Mouse (Mus musculus): ENCODE measurements around the gene Pakap. TPM values are rescaled to one million over a fixed set of nuclear protein-coding genes. Genes with fewer than 3 reads are reported as not detected.
A peak's percentile ranks its signal among the peaks of the same experiment; 100 is the strongest.

Gene Pakap
- total RNA-seq, 2 experiments from 2014 or later: 20.8 to 26.0 TPM

GRCm38 (mm10) chr4:57672541-57672940 is 104.6 kb downstream of the Pakap start:
- DNase-seq (ENCODE audit: low spot score in 2 of 2): no peak

GRCm38 (mm10) chr4:57672996-57673906 is 105.3 kb downstream of the Pakap start:
- peak; percentile 85 for DNase-seq (ENCODE audit: low spot score in 2 of 2)

- DNase-seq (ENCODE audit: low spot score in 2 of 2): no peak
Measured at GRCm38 (mm10) chr4:57674351-57674750, 106.4 kb downstream of the Pakap start.

- DNase-seq (ENCODE audit: low spot score in 2 of 2): no peak
Measured at GRCm38 (mm10) chr4:57675387-57675786, 107.4 kb downstream of the Pakap start.

- no peak for DNase-seq (ENCODE audit: low spot score in 2 of 2)
Measured at GRCm38 (mm10) chr4:57677916-57678315, 109.9 kb downstream of the Pakap start.

- no peak for DNase-seq (ENCODE audit: low spot score in 2 of 2)
Measured at GRCm38 (mm10) chr4:57678991-57679457, 111.0 kb downstream of the Pakap start.

GRCm38 (mm10) chr4:57680186-57680585 is 112.2 kb downstream of the Pakap start:
- no peak for DNase-seq (ENCODE audit: low spot score in 2 of 2)

GRCm38 (mm10) chr4:57681511-57681910 is 113.5 kb downstream of the Pakap start:
- DNase-seq (ENCODE audit: low spot score in 2 of 2): no peak

GRCm38 (mm10) chr4:57682341-57682740 is 114.4 kb downstream of the Pakap start:
- no peak for DNase-seq (ENCODE audit: low spot score in 2 of 2)

- no peak for DNase-seq (ENCODE audit: low spot score in 2 of 2)
Measured at GRCm38 (mm10) chr4:57682944-57683343, 115.0 kb downstream of the Pakap start.

- DNase-seq (ENCODE audit: low spot score in 2 of 2): no peak
Measured at GRCm38 (mm10) chr4:57684676-57685215, 116.8 kb downstream of the Pakap start.

- DNase-seq (ENCODE audit: low spot score in 2 of 2): no peak
Measured at GRCm38 (mm10) chr4:57686736-57687135, 118.8 kb downstream of the Pakap start.

- no peak for DNase-seq (ENCODE audit: low spot score in 2 of 2)
Measured at GRCm38 (mm10) chr4:57687583-57687982, 119.6 kb downstream of the Pakap start.

GRCm38 (mm10) chr4:57688131-57688530 is 120.2 kb downstream of the Pakap start:
- no peak for DNase-seq (ENCODE audit: low spot score in 2 of 2)

GRCm38 (mm10) chr4:57690001-57690400 is 122.0 kb downstream of the Pakap start:
- no peak for DNase-seq (ENCODE audit: low spot score in 2 of 2)

- no peak for DNase-seq (ENCODE audit: low spot score in 2 of 2)
Measured at GRCm38 (mm10) chr4:57690805-57691204, 122.8 kb downstream of the Pakap start.

- no peak for DNase-seq (ENCODE audit: low spot score in 2 of 2)
Measured at GRCm38 (mm10) chr4:57694356-57695136, 126.6 kb downstream of the Pakap start.

GRCm38 (mm10) chr4:57696955-57697354 is 129.0 kb downstream of the Pakap start:
- DNase-seq (ENCODE audit: low spot score in 2 of 2): no peak

GRCm38 (mm10) chr4:57697918-57698611 is 130.1 kb downstream of the Pakap start:
- no peak for DNase-seq (ENCODE audit: low spot score in 2 of 2)

GRCm38 (mm10) chr4:57701576-57701975 is 133.6 kb downstream of the Pakap start:
- no peak for DNase-seq (ENCODE audit: low spot score in 2 of 2)
